Mouse (Mus musculus) cerebellum, adult 11 months (tissue): ENCODE measurements around the gene Ube2k.

Source experiments
- DNase-seq: peaks from one replicate; pipeline ENCODE4 v3.0.0; 2022

The Ube2k gene

GRCm38 (mm10) chr5:65538829-65539228 is 1.8 kb downstream of the Ube2k start:
- DNase-seq, result no peak

DNA sequence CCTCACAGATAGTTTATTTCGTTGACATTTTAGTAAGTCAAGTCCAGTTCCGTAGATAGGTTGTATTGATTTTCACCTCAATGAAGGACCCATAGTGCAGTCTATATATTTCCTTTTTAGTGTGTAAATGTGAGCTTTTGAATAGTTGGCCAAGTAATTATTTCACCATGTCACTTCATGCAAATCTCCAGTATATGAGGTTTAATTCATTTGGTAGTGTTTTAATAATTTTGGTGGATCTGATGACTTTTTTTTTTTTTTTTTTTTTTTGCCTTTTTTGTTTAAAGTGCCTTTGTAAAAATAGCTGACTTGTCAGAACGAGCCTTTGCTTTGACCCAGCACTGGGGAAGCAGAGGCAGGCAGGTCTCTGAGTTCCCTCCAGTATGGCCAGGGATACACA is 2.8 kb downstream of the Ube2k start:
- no peak for DNase-seq

DNA sequence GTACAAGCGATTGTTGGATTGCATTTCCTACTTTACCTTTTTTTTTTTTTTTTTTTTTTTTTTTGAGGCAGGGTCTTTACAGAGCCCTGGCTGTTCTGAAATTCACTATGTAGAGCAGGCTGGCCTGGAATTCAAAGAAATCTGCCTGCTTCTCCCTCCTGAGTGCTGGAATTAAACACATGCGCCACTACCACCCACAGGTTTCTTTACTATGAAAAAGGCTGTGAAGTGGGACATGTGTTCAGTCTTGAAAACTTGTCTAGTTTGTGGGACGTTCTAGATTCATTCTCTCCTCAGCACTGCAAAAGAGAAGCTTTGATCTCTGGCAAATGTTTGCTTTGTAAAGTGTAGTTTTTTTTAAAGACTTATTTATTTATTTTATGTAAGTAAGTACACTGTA is 4.9 kb downstream of the Ube2k start:
- no peak for DNase-seq

GRCm38 (mm10) chr5:65543491-65543890 is 6.5 kb downstream of the Ube2k start:
- DNase-seq, result no peak

GRCm38 (mm10) chr5:65544616-65545015 is 7.6 kb downstream of the Ube2k start:
- DNase-seq, result no peak

- DNase-seq, result no peak
Observed at GRCm38 (mm10) chr5:65549677-65550076, 12.6 kb downstream of the Ube2k start.

DNA sequence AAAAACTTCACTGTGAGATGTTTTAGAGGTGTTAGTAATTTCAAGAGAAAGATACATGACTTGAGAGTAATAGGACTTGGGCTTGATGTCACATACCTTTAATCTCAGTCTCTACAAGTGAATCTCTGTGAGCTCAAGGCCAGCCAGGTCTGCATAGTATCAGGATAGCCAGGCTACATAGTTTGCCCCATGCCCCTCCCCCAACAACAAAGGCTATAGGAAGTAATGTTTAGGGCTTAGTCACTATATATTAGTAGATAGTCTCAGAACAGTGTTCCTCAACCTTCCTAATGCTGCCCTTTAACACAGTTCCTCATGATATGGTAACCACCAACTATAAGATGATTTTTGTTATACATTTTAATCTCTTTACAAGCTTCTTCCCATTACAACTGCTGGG is 20.1 kb downstream of the Ube2k start:
- no peak for DNase-seq

DNA sequence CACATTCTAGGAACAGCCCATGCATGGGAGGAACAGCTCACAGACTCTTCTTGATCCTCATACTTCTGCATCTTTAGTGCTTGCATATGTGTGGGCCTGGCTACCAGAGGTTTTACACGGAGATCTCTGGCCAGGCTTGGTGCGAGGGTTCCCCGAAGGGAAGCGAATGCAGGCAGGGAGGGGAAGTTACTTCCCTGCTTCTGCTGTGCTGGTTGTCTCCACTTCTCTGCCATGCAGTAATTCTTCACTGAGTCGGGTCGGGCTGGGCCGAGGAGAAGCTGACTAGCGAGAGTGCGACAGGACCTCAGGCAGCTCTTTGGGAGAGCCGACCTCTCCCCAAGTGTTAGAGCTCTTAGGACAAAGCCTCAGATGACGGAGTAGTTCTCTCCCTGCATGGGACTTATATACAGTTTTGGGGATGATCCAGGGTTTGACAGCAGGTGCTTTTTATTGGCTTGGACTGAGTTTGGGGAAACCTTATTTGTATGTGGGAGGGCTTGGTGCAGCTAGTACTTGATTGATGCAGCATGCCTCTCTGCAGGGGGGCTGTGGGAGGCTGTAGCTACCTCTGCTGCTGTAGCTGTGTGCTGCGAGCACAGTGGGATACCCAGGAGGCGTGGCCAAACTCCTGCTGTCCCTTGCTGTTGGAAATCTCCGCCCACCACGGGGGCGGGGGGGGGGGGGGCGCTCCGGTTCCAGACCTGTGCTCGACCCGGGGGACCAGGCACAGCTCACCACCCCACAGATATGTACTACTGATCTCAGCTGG is 24.3 kb downstream of the Ube2k start:
- peak; percentile 23 for DNase-seq

GRCm38 (mm10) chr5:65565486-65565885 is 28.5 kb downstream of the Ube2k start:
- DNase-seq, result no peak

GRCm38 (mm10) chr5:65574876-65575275 is 37.8 kb downstream of the Ube2k start:
- DNase-seq, result no peak

DNA sequence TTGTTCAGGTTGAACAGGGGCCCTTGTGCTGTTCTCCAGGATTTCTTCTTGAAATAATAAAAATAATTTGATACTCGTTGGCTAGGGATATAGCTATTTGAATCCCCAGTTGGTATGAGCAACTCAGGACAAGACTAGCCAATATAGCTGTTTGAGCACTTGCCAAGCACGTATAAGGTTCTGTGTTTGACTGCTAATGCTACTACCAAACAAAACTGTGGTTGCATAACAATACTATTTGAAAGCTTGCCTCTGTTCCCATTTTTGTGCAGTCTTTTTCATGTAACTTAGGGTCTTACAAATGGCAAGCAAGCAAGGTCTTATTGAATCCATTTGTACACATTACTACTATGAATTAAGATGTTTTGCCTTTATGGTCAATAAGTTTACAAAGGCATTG is 38.9 kb downstream of the Ube2k start:
- DNase-seq, result no peak

DNA sequence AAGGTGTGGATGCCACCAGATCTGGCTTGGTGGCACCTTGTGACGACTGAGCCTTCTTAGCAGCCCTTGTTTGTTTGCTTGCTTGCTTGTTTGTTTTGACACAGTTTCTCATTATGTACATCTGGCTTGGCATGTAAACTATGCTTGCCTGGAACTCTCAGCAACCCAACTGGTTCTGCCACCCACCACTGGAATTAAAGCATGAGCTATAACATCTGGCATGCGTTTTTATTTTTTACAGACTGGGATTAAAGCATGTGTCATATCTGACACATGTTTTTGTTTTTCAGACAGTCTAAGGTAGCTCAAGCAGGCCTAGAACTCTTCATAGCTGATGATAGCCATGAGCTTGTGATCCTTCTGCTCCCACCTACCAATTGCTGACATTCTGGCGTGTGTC is 41.5 kb downstream of the Ube2k start:
- no peak for DNase-seq

DNA sequence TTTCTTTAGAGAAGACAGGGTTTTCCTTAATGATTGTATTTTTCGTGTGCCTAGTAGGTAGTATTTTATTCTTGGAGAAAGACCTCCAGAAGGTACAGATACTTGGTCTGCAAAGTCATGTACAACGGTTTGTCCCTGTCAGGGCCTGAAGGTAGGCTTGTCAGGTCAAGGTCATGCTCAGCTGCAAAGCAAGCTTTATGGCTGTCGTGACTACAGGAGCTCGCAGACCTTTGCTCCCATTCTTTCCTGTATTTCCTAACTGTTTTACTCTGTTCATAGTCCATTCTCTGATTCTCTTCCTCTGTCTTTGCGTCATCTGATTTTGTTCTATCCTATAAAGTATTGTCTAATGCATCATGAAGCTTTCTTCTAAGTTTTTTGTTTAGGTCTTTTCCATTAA is 49.3 kb downstream of the Ube2k start:
- no peak for DNase-seq

- DNase-seq, result no peak
Observed at GRCm38 (mm10) chr5:65590199-65590598, 53.2 kb downstream of the Ube2k start.

- DNase-seq, result no peak
Observed at GRCm38 (mm10) chr5:65592421-65592820, 55.4 kb downstream of the Ube2k start.

DNA sequence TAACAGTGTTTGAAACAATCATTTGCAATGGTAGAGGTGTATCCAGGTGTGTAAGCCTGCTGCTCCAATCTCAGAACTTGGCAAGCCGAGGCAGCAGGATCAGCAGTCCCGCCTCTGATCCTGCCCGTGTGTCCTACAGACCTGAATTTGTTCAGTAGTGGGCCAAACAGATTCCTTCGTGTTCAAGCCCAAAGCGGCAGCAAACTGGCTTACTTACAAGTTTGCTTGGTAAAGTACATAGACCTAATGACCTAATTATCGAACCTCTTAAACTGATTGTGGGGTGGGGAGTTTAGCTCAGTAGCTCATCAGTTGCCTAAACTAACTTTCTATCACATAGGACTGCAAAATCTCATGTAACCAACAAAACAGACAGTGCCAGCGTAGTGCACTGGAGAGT is 62.6 kb downstream of the Ube2k start:
- no peak for DNase-seq

DNA sequence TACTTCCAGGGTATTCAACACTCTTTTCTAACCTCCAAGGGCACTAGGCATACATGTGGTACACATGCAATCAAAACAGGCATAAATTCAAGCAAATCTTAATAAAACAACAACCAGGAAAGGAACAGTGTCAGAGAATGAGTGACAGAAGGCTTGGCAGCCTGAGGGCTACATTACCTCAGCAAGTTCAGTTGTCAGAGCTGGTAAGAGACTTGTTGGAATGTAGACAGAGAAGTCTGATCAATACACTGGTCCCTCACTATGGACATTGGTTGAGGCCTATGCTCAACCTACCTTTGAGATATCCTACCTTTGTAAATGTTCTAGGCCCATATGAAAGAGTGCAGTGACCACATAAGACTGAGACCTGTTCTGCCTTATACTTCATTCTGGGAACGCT is 69.8 kb downstream of the Ube2k start:
- DNase-seq, result no peak

- DNase-seq, result no peak
Observed at GRCm38 (mm10) chr5:65609769-65610168, 72.7 kb downstream of the Ube2k start.

- no peak for DNase-seq
Observed at GRCm38 (mm10) chr5:65610541-65610940, 73.5 kb downstream of the Ube2k start.

- no peak for DNase-seq
Observed at GRCm38 (mm10) chr5:65613152-65613924, 76.3 kb downstream of the Ube2k start.

DNA sequence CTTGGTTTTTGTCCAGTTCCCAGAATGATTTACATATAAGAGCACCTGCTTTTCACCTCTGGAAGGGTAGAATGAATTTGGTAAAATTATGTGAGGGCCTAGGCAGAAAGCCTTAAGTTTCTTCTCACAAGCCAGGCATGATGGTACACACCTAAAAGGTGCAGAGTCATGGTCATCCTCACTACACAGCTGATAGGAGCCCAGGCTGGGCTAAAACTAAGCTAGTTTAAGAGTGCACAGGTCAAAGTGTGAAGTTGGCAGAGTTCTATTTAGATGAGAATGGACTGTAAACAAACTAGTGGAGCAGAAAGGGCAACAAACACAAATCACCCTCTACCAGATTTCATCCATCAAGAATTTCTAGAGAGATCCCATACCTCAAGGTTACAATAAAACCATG is 87.3 kb downstream of the Ube2k start:
- DNase-seq, result no peak

DNA sequence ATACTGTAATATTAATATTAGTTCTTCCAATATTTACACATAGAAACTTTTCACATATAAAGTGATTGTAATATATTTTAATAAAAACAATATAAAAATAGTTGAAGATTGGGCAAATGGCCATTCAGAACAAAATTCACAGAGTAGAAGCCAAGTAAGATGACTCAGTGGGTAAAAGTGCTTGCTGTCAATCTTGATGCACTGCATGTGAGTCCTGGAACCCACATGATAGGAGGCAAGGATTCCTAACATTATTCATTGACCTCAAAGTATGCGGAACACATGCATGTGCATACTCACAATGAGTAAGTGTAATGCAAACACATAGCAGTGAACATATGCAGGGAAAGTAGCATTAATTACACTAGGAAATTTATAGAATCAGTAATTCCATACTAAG is 101.9 kb downstream of the Ube2k start:
- DNase-seq, result no peak
